Mouse (Mus musculus) adrenal gland, adult 8-10 months (tissue): Measurements from ENCODE around the gene Ak9. TPM values are rescaled to one million over a fixed set of nuclear protein-coding genes. Genes with fewer than 3 reads are reported as not detected.

Experiments
- total RNA-seq, 4 experiments: library from RNA; stranded (reverse); gene quantifications; 2 replicates each; pipeline ENCODE4 v1.2.4; 2022

The Ak9 gene
- total RNA-seq, 4 experiments from 2014 or later: 0.05 to 0.14 TPM; not detected in 2

Other genes with a start within 250 kb of the Ak9 start
- not detected for gene Gpr6, start 231.7 kb upstream of the Ak9 start, total RNA-seq
- 10 to 100 TPM; 23.1 to 25.6 (median 24.1) TPM for gene Fig4, start 720 bp upstream of the Ak9 start, total RNA-seq
- 10 to 100 TPM; 17.3 to 32.5 (median 26.0) TPM for gene Zbtb24, start 146.4 kb downstream of the Ak9 start, total RNA-seq
- 10 to 100 TPM in 2 of 4 experiments, 1 to 10 TPM in 2; 8.5 to 22.8 (median 13.3) TPM for gene Mical1, start 172.3 kb downstream of the Ak9 start, total RNA-seq
- gene Smpd2, start 186.4 kb downstream of the Ak9 start, total RNA-seq: 10 to 100 TPM; 21.8 to 40.9 (median 32.5) TPM
- gene Ppil6, start 186.5 kb downstream of the Ak9 start, total RNA-seq: 1 to 10 TPM in 2 of 4 experiments, under 1 TPM in 1, not detected in 1; 0.77 to 1.7 (median 1.4) TPM
- 100 to 1,000 TPM; 180 to 261 (median 233) TPM for gene Cd164, start 215.4 kb downstream of the Ak9 start, total RNA-seq